Mouse (Mus musculus) liver, adult (tissue): ENCODE results near the gene Gm20458.

ENCODE experiments used
- GATA4 ChIP-seq: IDR thresholded peaks from 2 replicates; pipeline ENCODE4 v1.6.1; 2014; ENCODE audit warnings: mild to moderate bottlenecking, low read length; ENCODE audit not compliant: insufficient replicate concordance

Gene Gm20458

DNA sequence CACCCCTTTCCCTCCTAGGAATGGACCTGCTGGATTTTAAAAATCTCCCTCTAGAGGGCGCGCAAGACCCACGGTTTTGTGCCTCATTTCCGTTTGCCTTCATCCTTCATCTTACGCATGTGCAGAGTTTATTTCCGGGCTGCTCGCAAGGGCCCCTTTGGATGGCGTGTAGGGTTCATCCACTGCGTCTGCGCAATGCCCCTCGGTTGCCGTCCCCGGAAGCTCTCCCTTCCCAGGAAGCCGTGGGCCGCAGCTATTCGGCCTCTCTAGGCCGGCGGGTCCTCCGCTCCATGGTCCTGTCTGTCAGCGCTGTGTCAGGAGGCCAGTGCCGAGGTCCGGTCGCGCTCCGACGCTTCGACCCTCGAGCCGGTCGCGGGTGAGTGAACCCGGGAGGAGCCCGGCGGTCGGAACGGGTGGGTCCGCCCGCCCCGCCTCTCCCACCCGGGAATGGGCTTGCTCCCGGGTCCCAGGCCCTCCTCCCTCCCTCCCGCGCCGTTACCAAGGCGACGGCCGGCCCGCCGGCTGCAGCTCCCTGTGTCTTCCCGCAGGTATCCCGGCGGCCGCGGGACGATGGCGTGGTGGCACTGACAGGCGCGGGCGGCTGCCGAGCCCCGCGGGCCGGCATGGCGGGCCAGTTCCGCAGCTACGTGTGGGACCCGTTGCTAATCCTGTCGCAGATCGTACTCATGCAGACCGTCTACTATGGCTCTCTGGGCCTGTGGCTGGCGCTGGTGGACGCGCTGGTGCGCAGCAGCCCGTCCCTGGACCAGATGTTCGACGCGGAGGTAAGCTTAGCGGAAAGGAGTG lies at the start of gene Gm20458:
Gene Gm20458 (plus strand): TSS at position 223 of the 807 bp plus-strand sequence.
- peak; percentile 12; the same call in 1 of the 2 replicates for TF ChIP-seq GATA4

DNA sequence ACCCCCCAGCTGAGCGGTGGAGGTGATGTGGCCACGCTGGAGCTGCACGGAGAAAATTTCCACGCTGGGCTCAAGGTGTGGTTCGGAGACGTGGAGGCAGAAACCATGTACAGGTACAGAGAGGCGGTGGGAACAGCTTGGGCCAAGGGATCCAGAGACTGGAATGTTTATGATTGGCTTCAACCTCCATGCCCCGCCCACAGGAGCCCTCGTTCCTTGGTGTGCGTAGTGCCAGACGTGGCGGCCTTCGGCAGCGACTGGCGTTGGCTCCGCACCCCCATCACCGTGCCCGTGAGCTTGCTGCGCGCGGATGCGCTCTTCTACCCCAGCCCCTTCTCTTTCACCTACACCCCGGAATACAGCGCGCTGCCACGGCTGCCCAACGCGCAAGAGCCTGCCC lies 46.6 kb upstream of the Gm20458 start:
- no peak for TF ChIP-seq GATA4

DNA sequence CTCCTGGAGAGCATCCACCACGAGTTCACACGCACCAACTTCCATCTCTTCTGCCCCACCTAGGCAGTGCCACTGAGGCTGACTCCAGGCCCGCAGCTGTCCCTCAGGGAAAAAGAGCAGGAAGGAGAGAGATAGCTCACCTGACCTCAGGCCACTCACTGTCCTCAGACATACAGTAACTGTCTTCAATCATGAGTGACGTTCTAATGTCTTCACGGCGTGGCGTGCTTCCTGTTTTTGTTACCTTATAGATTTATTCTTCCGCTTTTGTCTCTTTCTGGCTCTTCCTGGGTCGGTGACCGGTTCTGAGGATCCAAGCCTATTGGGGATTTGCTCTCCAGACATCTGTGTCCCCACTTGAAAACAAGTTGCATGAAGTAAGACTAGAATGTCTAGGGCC lies 46.2 kb upstream of the Gm20458 start:
- no peak for TF ChIP-seq GATA4

DNA sequence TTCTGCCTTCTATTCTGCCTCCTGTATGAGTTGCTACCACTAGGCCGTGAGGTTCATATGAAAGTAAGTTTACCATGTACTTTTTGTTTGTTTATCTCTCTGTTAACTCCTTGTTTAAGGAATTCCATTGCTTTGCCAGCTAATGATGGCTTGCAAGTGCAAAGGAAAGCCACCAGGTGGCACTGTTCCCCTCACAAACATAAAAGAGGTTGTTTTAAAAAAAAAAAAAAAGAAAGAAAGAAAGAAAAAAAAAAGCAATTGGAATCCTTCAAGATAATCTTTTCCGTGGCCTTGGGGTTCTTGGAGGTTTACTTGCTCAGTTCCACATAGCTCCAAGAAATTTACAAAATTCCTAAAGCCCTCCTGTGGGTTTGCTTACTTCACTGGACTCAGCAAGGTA lies 43.6 kb upstream of the Gm20458 start:
- no peak for TF ChIP-seq GATA4

DNA sequence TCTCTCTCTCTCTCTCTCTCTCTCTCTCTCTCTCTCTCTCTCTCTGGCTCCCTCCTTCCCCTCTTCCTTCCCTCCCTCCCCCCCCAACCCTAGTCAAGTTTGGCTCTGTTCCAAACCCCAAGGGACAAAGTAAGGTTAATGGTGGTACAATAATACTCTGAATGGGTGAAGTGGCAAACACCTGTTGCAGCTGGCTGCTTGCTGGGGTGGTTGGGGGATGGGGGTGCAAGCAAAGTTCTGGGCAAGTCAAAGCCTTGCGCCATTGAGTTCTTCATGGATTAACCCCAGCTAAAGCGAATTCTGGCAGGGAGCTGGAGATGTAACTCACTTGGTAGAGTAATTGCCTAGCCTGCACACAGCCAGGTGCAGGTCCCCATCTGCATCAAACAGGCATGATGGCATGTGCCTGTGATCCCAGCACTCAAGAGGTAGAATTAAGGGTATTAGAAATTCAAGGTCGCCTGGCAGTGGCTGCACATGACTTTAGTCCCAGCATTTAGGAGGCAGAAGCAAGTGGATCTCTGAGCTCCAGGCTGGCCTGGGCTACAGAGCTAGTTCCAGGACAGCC lies 42.4 kb upstream of the Gm20458 start:
- no peak for TF ChIP-seq GATA4

DNA sequence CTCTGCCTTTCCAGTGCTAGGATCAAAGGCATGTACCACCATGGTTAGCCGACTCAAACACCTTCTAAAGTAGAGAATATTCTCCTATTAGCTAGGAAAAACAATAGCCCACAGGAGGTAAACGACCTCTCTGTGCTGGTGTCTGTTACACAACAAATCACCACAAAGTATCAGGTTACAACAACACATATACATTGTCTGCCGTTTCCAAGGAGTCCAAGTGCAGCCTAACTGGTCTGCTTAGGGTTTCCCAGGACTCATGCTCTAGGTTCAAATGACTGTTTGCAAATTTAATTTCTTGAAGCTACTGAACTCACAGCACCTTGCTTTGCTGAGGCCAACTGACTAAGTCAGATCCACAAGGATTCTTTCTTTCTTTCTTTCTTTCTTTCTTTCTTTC lies 41.3 kb upstream of the Gm20458 start:
- no peak for TF ChIP-seq GATA4

DNA sequence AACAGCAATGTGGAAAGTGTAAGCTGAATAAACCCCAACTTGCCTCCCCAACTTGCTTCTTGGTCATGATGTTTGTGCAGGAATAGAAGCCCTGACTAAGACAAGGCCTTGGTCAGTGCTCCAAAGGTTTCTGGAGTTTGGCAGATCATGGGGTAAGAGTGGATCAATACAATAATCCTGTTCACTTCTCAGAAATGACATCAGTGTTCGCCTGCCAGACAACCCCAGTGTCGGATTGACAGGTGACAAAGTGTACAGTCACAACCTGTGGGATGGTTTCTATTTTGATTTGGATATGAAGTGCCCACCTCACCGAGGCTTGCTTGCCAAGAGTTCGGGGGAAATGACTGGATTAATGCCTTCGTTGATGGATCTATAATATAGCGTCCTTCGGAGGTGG lies 39.5 kb upstream of the Gm20458 start:
- TF ChIP-seq GATA4 = no peak

DNA sequence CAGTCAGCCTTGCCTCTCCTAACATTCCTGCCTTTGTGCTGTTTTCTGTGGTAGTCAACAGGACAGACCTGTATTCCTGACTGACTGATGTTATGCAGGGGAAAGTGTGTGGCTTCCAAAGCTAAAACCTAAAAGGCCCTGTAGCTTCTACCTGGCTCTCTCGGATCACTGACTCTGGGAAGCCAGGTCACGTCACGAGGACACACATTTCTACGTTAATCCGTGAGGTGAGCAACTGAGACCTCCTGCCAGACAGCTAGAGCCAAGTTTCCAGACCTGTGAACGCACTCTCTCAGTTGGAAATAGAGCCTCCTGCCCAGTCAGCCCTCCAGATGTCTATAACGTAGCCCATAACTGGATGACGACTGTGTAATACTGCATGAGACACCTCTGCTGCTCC lies 38.8 kb upstream of the Gm20458 start:
- no peak for TF ChIP-seq GATA4

DNA sequence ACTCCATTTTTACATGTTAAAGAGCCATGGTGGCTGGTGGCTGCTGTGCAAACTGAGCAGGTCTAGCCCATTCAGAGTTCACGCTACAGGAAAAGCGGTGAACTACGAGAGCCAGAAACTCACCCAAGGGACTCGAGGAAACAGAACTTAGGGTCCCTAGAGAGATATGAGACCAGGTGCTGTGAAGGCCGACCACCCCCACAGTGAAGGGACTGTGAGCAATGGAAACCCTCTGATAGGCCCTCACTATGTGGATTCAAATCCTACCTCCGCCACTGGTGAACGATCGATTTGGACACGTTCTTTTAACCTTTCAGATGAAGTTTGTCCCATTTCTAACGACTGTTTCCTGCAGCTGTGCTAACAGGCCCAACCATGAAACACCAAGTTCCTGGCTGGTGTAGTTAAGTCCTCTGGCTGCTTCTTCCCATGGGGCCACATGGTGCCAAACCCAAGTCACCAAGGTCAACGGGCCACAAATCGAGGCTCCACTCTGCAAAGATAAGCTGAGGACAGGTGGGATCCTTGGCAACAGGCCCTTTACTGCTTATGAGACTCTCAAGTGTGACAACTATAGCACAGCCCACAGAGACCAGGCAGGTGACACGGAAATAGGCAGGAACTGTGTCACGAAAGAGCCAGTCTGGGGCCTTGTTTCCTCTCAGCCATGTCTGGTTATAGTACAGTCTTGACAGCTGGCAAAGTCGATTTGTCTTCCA lies 37.9 kb upstream of the Gm20458 start:
- TF ChIP-seq GATA4 = no peak

DNA sequence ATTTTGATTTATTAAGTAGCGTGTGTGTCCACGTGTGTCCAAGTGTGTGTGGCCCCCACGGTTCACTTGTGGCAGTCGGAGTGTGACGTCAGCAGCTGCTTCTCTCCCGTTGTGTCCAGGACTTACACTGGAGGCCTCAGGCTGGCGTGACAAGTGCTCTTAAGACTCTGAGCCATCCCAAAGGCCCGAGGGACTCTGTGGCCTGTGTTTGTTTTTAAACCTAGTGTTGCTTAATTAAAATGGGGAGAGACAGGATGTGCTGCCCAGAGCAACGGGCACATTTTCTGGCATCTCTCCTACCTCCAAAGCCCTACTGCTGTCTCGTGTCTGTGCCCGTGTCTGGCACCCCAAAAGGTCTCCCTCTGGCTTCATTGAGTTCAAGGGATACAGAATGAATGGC lies 37.3 kb upstream of the Gm20458 start:
- TF ChIP-seq GATA4 = no peak

DNA sequence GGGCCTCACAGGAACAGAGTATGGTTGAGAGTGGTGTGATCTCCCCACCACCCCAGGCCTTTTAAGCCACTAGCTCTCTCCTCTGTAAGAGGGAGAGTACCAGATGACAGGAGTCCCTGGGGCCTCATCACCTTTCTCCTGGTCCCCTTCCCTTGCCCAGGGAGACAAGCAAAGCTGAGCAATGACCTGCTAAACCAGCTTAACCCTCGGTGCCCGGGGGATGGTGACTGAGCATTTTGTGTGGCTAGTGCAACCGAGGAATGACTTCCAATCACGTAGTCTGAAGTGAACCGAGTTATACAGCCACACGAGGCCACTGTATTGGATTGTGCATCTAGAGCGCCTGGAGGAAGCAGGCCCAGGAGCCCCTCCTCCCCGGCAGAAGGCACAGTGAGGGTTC lies 36.4 kb upstream of the Gm20458 start:
- TF ChIP-seq GATA4 = no peak

DNA sequence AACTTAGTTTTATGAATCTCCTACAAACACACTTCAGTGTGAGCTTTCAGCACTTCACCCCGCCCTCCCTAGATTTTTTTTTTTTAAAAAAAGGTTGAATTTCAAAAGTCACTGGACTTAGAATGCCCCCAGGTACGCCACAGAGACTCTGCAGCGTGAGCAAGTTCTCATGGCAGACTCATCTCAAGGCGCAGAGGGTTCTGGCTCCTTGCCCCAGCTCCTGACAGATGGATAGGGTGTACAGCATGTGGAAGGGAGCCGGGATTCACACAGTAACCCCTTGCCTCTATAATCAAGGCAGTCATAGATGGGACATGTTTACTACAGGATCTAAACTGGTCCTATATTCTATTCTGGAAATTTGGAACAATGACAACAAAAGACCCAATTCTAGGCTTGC lies 35.4 kb upstream of the Gm20458 start:
- TF ChIP-seq GATA4 = no peak

DNA sequence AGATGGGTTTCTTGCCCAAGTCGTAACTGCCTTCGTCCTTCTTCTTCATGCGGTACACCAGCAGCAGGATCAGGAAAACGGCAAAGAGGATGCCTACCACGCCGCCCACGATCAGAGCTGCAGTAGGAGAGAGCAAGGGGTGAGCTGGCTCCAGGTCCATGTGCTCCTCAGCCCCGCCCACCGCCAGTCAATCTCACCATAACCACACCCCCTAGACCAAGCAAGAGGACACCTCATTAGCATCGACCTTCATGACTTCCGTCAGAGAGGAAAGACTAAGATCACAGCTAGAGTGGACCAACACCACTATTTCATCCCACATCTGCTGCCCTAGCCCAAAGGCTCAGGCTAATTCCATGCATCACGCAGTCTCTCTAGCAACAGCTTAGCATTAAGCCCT lies 34.6 kb upstream of the Gm20458 start:
- no peak for TF ChIP-seq GATA4

DNA sequence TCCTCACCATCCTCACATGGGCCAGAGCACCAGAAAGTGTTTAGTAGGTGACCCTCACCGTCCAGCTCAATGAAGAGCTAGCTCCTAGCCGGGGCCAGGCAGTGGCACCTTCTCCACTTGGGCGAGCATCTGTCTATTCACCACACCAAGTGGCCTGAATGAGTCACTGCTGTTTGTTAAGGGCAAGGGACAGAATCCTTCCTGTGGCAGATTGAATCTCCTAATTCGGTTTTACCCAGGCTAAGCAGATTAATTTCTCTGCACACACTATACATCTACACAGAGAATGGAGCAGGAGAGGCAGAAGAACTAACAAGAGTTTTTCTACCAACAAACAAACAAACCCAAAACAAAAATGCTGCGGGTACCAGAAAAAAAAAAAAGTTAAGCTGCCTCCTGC lies 33.8 kb upstream of the Gm20458 start:
- TF ChIP-seq GATA4 = no peak

DNA sequence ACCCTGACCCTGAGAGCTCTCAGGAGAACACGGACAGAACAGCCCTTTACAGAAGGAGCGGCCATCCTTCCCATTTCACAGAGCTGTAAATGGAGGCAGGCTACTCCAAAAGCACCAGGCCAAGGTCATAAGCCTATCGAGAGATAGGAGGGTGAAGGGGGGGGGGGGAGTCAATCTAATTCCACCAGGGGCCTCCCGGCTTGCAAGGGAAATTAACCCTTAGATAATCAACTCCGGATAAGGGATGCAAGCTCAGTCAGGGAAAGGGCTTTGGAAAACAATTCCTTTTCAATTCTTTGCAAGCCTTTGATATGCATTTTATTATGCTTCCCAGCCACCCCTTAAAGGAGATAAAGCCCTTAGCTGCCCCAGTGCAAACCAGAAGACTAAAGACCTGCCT lies 32.3 kb upstream of the Gm20458 start:
- no peak for TF ChIP-seq GATA4
